Mouse (Mus musculus): ENCODE results near the gene Mat2a. TPM values are rescaled to one million over a fixed set of nuclear protein-coding genes. Genes with fewer than 3 reads are reported as not detected.
"Not testable (repeated sequence)": the region's sequence is repeated elsewhere in the genome, so short reads cannot be mapped to it uniquely, and the experiment has no call there.

The Mat2a gene
- polyA plus RNA-seq, 1 experiment from 2014 or later = 300 TPM

DNA sequence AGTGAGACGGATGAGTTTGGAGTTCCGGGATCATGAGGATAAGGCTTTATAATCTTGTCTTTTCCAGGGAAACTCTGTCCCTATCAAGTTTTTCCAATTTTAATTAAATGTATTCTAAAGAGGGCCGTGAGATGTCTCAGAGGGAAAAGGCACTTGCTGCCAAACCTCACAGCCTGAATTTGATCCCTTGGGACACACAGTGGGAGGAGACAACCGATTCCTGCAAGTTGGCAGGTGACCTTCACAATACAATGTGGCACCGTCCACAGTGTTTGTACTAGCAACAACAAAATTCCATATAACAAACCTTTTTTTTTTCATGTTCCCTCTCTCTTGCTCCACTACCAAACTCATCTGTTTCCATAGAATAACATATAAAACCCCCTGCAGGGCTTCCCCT is 19.6 kb upstream of the Mat2a start:
- Histone ChIP-seq H3K27me3 (replicated peaks; ENCODE audit: control insufficient read depth, insufficient read depth, low read length) (no peaks in the 10 kb centered on the region), H3K4me2 (ENCODE audit: low read length) (no peak overlapping the region), H3K9me3 (ENCODE audit: control insufficient read depth, low read length) (no peaks in the 10 kb centered on the region), H3K9ac (ENCODE audit: low read depth, low read length) (no peak overlapping the region), H3K4me3 (ENCODE audit: low read length) (no peak overlapping the region), H3K36me3 (ENCODE audit: control insufficient read depth, insufficient read depth, low read length) (no peaks in the 10 kb centered on the region), H3K4me1 (ENCODE audit: control insufficient read depth, insufficient read depth, low read depth, low read length) (no peaks in the 10 kb centered on the region), H3K27ac (ENCODE audit: low read depth, low read length) (no peak overlapping the region)
- no peak for ATAC-seq
- 42% methylated on average over 5 of the region's 5 CpGs for WGBS

DNA sequence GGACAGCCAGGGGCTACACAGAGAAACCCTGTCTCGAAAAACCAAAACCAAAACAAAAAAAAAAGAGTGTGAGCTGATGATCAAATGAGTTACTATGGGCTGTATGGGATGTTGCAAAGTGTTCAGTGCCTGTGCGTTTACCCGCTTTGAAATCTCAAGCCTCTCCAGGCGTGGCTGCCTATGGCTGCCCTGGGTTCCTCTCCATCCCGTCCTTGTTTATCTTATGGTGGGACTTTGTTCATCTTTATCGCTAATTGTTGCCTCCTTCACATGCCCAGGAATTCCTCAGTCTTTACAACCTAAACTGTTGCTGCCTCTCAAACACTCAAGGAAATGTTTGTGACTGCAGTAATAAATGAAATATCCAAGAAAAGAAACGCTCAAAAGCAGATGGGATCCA is 19.1 kb upstream of the Mat2a start:
- H3K27ac ChIP-seq (ENCODE audit: low read depth, low read length) = no peak overlapping the region
- H3K9ac ChIP-seq (ENCODE audit: low read depth, low read length) = no peak overlapping the region
- H3K9me3 ChIP-seq (ENCODE audit: control insufficient read depth, low read length) = no peaks in the 10 kb centered on the region
- no peak overlapping the region for H3K4me2 ChIP-seq (ENCODE audit: low read length)
- H3K4me1 ChIP-seq (ENCODE audit: control insufficient read depth, insufficient read depth, low read depth, low read length) = no peaks in the 10 kb centered on the region
- H3K4me3 ChIP-seq (ENCODE audit: low read length) = no peak overlapping the region
- WGBS = 82% methylated on average over 7 of the region's 7 CpGs
- H3K36me3 ChIP-seq (ENCODE audit: control insufficient read depth, insufficient read depth, low read length) = no peaks in the 10 kb centered on the region
- ATAC-seq = no peak
- H3K27me3 ChIP-seq (replicated peaks; ENCODE audit: control insufficient read depth, insufficient read depth, low read length) = no peaks in the 10 kb centered on the region

DNA sequence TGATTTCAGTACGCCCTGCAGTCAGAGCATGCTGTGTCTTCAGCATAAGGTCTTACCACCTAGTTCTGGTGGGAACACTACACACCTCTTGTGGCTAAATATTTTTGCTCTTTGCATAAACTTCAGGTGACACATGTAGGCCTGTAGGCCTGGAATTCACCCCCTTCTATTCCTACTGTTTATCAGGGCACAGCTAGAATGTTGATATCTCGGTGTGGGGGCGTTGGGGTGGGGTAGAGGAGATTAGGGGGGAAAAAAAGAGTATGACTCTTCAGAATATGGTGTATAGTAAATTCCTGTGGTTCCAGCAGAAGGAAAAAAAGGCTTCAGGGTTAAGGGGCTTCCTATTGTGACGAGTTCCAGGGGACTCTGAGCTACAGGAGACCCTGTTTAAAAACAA is 17.2 kb upstream of the Mat2a start:
- H3K4me2 ChIP-seq (ENCODE audit: low read length) = no peak overlapping the region
- no peak for ATAC-seq
- WGBS = 89% methylated on average over 4 of the region's 4 CpGs
- no peaks in the 10 kb centered on the region for H3K9me3 ChIP-seq (ENCODE audit: control insufficient read depth, low read length)
- H3K9ac ChIP-seq (ENCODE audit: low read depth, low read length) = no peak overlapping the region
- H3K36me3 ChIP-seq (ENCODE audit: control insufficient read depth, insufficient read depth, low read length) = no peaks in the 10 kb centered on the region
- H3K27me3 ChIP-seq (replicated peaks; ENCODE audit: control insufficient read depth, insufficient read depth, low read length) = no peaks in the 10 kb centered on the region
- H3K4me3 ChIP-seq (ENCODE audit: low read length) = no peak overlapping the region
- no peak overlapping the region for H3K27ac ChIP-seq (ENCODE audit: low read depth, low read length)
- no peaks in the 10 kb centered on the region for H3K4me1 ChIP-seq (ENCODE audit: control insufficient read depth, insufficient read depth, low read depth, low read length)

- H3K27ac ChIP-seq (ENCODE audit: low read depth, low read length) = no peak overlapping the region; the same call in 1 of the 2 replicates
- 34% methylated on average over 7 of the region's 7 CpGs for WGBS
- no peak overlapping the region for H3K4me2 ChIP-seq (ENCODE audit: low read length)
- no peaks in the 10 kb centered on the region for H3K27me3 ChIP-seq (replicated peaks; ENCODE audit: control insufficient read depth, insufficient read depth, low read length)
- ATAC-seq = peak; percentile 90
- H3K36me3 ChIP-seq (ENCODE audit: control insufficient read depth, insufficient read depth, low read length) = no peaks in the 10 kb centered on the region
- no peak overlapping the region for H3K4me3 ChIP-seq (ENCODE audit: low read length)
- no peaks in the 10 kb centered on the region for H3K4me1 ChIP-seq (ENCODE audit: control insufficient read depth, insufficient read depth, low read depth, low read length)
- no peak overlapping the region for H3K9ac ChIP-seq (ENCODE audit: low read depth, low read length)
- no peaks in the 10 kb centered on the region for H3K9me3 ChIP-seq (ENCODE audit: control insufficient read depth, low read length)
Measured at GRCm38 (mm10) chr6:72454833-72455373, 15.5 kb upstream of the Mat2a start.

- ATAC-seq = peak; percentile 76
- H3K9ac ChIP-seq (ENCODE audit: low read depth, low read length) = no peak overlapping the region
- no peak overlapping the region for H3K4me2 ChIP-seq (ENCODE audit: low read length)
- no peaks in the 10 kb centered on the region for H3K27me3 ChIP-seq (replicated peaks; ENCODE audit: control insufficient read depth, insufficient read depth, low read length)
- peak overlapping the region; percentile 41; the same call in 1 of the 2 replicates for H3K27ac ChIP-seq (ENCODE audit: low read depth, low read length)
- H3K4me3 ChIP-seq (ENCODE audit: low read length) = no peak overlapping the region
- WGBS = 57% methylated on average over 7 of the region's 7 CpGs
- no peaks in the 10 kb centered on the region for H3K9me3 ChIP-seq (ENCODE audit: control insufficient read depth, low read length)
- H3K4me1 ChIP-seq (ENCODE audit: control insufficient read depth, insufficient read depth, low read depth, low read length) = no peaks in the 10 kb centered on the region
- no peaks in the 10 kb centered on the region for H3K36me3 ChIP-seq (ENCODE audit: control insufficient read depth, insufficient read depth, low read length)
Measured at GRCm38 (mm10) chr6:72454072-72454746, 14.9 kb upstream of the Mat2a start.

GRCm38 (mm10) chr6:72453578-72453977 is 14.2 kb upstream of the Mat2a start:
- Histone ChIP-seq H3K27ac (ENCODE audit: low read depth, low read length) (no peak overlapping the region), H3K9ac (ENCODE audit: low read depth, low read length) (no peak overlapping the region), H3K4me3 (ENCODE audit: low read length) (no peak overlapping the region), H3K36me3 (ENCODE audit: control insufficient read depth, insufficient read depth, low read length) (no peaks in the 10 kb centered on the region), H3K4me1 (ENCODE audit: control insufficient read depth, insufficient read depth, low read depth, low read length) (no peaks in the 10 kb centered on the region), H3K9me3 (ENCODE audit: control insufficient read depth, low read length) (no peaks in the 10 kb centered on the region), H3K27me3 (replicated peaks; ENCODE audit: control insufficient read depth, insufficient read depth, low read length) (no peaks in the 10 kb centered on the region), H3K4me2 (ENCODE audit: low read length) (no peak overlapping the region)
- 59% methylated on average over 3 of the region's 3 CpGs for WGBS
- no peak for ATAC-seq

DNA sequence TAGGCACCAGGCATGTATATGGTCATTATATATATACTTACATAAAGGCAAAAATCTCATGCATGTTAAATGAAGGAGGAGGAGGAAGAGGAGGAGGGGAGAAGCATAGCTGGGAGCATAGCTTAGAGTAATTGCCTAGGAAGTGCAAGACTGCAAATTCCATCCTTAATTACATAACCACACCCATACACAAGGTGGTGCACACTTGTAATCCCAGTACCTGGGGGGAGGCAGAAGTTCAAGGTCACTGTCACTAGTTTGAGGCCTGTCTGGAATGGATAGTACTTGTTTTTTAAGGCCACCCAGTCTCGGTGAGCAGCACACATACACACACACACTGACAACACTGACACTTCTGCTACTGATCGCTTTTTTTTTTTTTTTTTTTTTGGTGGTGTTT is 13.0 kb upstream of the Mat2a start:
- ATAC-seq = no peak
- no peaks in the 10 kb centered on the region for H3K4me1 ChIP-seq (ENCODE audit: control insufficient read depth, insufficient read depth, low read depth, low read length)
- no peaks in the 10 kb centered on the region for H3K27me3 ChIP-seq (replicated peaks; ENCODE audit: control insufficient read depth, insufficient read depth, low read length)
- H3K9me3 ChIP-seq (ENCODE audit: control insufficient read depth, low read length) = no peaks in the 10 kb centered on the region
- no peak overlapping the region for H3K9ac ChIP-seq (ENCODE audit: low read depth, low read length)
- WGBS = 78% methylated on average over 2 of the region's 2 CpGs
- H3K27ac ChIP-seq (ENCODE audit: low read depth, low read length) = no peak overlapping the region
- no peak overlapping the region for H3K4me3 ChIP-seq (ENCODE audit: low read length)
- H3K4me2 ChIP-seq (ENCODE audit: low read length) = no peak overlapping the region
- H3K36me3 ChIP-seq (ENCODE audit: control insufficient read depth, insufficient read depth, low read length) = no peaks in the 10 kb centered on the region

GRCm38 (mm10) chr6:72451778-72452177 is 12.4 kb upstream of the Mat2a start:
- 80% methylated on average over 2 of the region's 2 CpGs for WGBS
- H3K27ac ChIP-seq (ENCODE audit: low read depth, low read length); ATAC-seq; H3K9me3 ChIP-seq (ENCODE audit: control insufficient read depth, low read length); H3K36me3 ChIP-seq (ENCODE audit: control insufficient read depth, insufficient read depth, low read length); H3K4me1 ChIP-seq (ENCODE audit: control insufficient read depth, insufficient read depth, low read depth, low read length); H3K9ac ChIP-seq (ENCODE audit: low read depth, low read length); H3K27me3 ChIP-seq (replicated peaks; ENCODE audit: control insufficient read depth, insufficient read depth, low read length); H3K4me2 ChIP-seq (ENCODE audit: low read length); H3K4me3 ChIP-seq (ENCODE audit: low read length): not testable (repeated sequence)

- no peak for ATAC-seq
- Histone ChIP-seq H3K9ac (ENCODE audit: low read depth, low read length) (no peak overlapping the region), H3K36me3 (ENCODE audit: control insufficient read depth, insufficient read depth, low read length) (no peaks in the 10 kb centered on the region), H3K27ac (ENCODE audit: low read depth, low read length) (no peak overlapping the region), H3K4me2 (ENCODE audit: low read length) (no peak overlapping the region), H3K9me3 (ENCODE audit: control insufficient read depth, low read length) (no peaks in the 10 kb centered on the region), H3K4me1 (ENCODE audit: control insufficient read depth, insufficient read depth, low read depth, low read length) (no peaks in the 10 kb centered on the region), H3K27me3 (replicated peaks; ENCODE audit: control insufficient read depth, insufficient read depth, low read length) (no peaks in the 10 kb centered on the region), H3K4me3 (ENCODE audit: low read length) (no peak overlapping the region)
- WGBS = 92% methylated on average over 2 of the region's 2 CpGs
Measured at GRCm38 (mm10) chr6:72447487-72447886, 8.1 kb upstream of the Mat2a start.

Measured in hindbrain, embryonic 16.5 days (tissue).